Mouse (Mus musculus): ENCODE data around the gene Cyp2e1. TPM values are rescaled to one million over a fixed set of nuclear protein-coding genes. Genes with fewer than 3 reads are reported as not detected.

The Cyp2e1 gene
- polyA plus RNA-seq, 2 experiments: 0.07 to 0.17 TPM

GRCm38 (mm10) chr7:140821305-140821652, 57.7 kb downstream of the Cyp2e1 start:
- TF ChIP-seq CTCF (IDR thresholded peaks at IDR 0.05; ENCODE audit: low read depth) (no peak), EP300 (IDR thresholded peaks at IDR 0.05; ENCODE audit: low read depth) (no peak)
- no peaks in the 10 kb centered on the region for H3K9me3 ChIP-seq (ENCODE audit: control insufficient read depth, low read length)
- H3K36me3 ChIP-seq (replicated peaks; ENCODE audit: control insufficient read depth, insufficient read depth, low read depth): no peaks in the 10 kb centered on the region
- peak overlapping the region in 1 of 2 experiments; percentile 45; a peak in 2 of 4 replicates for H3K4me3 ChIP-seq (ENCODE audit: insufficient read depth in 1 of 2, low read depth in 2 of 2, low read length in 2 of 2)
- 61% methylated on average over 5 of the region's 5 CpGs for WGBS (ENCODE audit: insufficient replicate concordance)
- ATAC-seq (ENCODE audit: insufficient read depth): no peak
- H3K27ac ChIP-seq: no peak overlapping the region
- no peaks in the 10 kb centered on the region for H3K4me1 ChIP-seq (replicated peaks; ENCODE audit: control insufficient read depth in 2 of 2, insufficient read depth in 2 of 2, low read length in 1 of 2)
- no peak for DNase-seq (ENCODE audit: low read depth in 3 of 3, low spot score in 3 of 3)
- no peaks in the 10 kb centered on the region for H3K27me3 ChIP-seq (ENCODE audit: control insufficient read depth, insufficient read depth, low read length)
- peak overlapping the region; percentile 61 for H3K4me2 ChIP-seq (ENCODE audit: low read depth)
- H3K9ac ChIP-seq (replicated peaks): no peak overlapping the region

GRCm38 (mm10) chr7:140821653-140822329, 58.3 kb downstream of the Cyp2e1 start, which contains the start of gene Zfp941:
Gene Zfp941, minus strand, starts transcription at chr7:140822178.
- TF ChIP-seq CTCF (IDR thresholded peaks at IDR 0.05; ENCODE audit: low read depth) (no peak), EP300 (IDR thresholded peaks at IDR 0.05; ENCODE audit: low read depth) (no peak)
- no peaks in the 10 kb centered on the region for H3K9me3 ChIP-seq (ENCODE audit: control insufficient read depth, low read length)
- WGBS (ENCODE audit: insufficient replicate concordance): 4% methylated on average over 21 of the region's 21 CpGs
- H3K27me3 ChIP-seq (ENCODE audit: control insufficient read depth, insufficient read depth, low read length): no peaks in the 10 kb centered on the region
- H3K4me3 ChIP-seq (ENCODE audit: insufficient read depth in 1 of 2, low read depth in 2 of 2, low read length in 2 of 2): peak within 1 kb of the TSS; percentile 45 to 52
- ATAC-seq (ENCODE audit: insufficient read depth): peak; percentile 69
- no peak within 1 kb of the TSS for H3K9ac ChIP-seq (replicated peaks)
- H3K4me2 ChIP-seq (ENCODE audit: low read depth): peak within 1 kb of the TSS; percentile 61
- H3K4me1 ChIP-seq (replicated peaks; ENCODE audit: control insufficient read depth in 2 of 2, insufficient read depth in 2 of 2, low read length in 1 of 2): no peaks in the 10 kb centered on the region
- H3K36me3 ChIP-seq (replicated peaks; ENCODE audit: control insufficient read depth, insufficient read depth, low read depth): no peaks in the 10 kb centered on the region
- DNase-seq (ENCODE audit: low read depth in 3 of 3, low spot score in 3 of 3): peak; percentile 14 to 24 (median 15)
- H3K27ac ChIP-seq: no peak within 1 kb of the TSS

- Histone ChIP-seq H3K27ac (no peak overlapping the region), H3K9me3 (ENCODE audit: control insufficient read depth, low read length) (no peaks in the 10 kb centered on the region), H3K4me3 (ENCODE audit: insufficient read depth in 1 of 2, low read depth in 2 of 2, low read length in 2 of 2) (no peak overlapping the region), H3K36me3 (replicated peaks; ENCODE audit: control insufficient read depth, insufficient read depth, low read depth) (no peaks in the 10 kb centered on the region), H3K4me2 (ENCODE audit: low read depth) (no peak overlapping the region), H3K27me3 (ENCODE audit: control insufficient read depth, insufficient read depth, low read length) (no peaks in the 10 kb centered on the region), H3K9ac (replicated peaks) (no peak overlapping the region), H3K4me1 (replicated peaks; ENCODE audit: control insufficient read depth in 2 of 2, insufficient read depth in 2 of 2, low read length in 1 of 2) (no peaks in the 10 kb centered on the region)
- DNase-seq (ENCODE audit: low read depth in 3 of 3, low spot score in 3 of 3) (no peak), ATAC-seq (ENCODE audit: insufficient read depth) (no peak)
- TF ChIP-seq EP300 (IDR thresholded peaks at IDR 0.05; ENCODE audit: low read depth) (no peak), CTCF (IDR thresholded peaks at IDR 0.05; ENCODE audit: low read depth) (no peak)
- 72% methylated on average over 4 of the region's 4 CpGs for WGBS (ENCODE audit: insufficient replicate concordance)
Measured at GRCm38 (mm10) chr7:140822731-140823130, 59.2 kb downstream of the Cyp2e1 start.

Other genes starting within 250 kb of the Cyp2e1 start
- not detected in 2 replicates for gene Olfr538, start 195.9 kb upstream of the Cyp2e1 start, polyA plus RNA-seq (2012; rRNA removed)
- not detected in 2 replicates for gene Olfr538, start 195.9 kb upstream of the Cyp2e1 start, polyA plus RNA-seq (2014; fragmentation: Nextera tagmentation; extraction: Ambion mirVana)
- gene Olfr46, start 162.5 kb upstream of the Cyp2e1 start, polyA plus RNA-seq (2012; rRNA removed): not detected in 2 replicates
- not detected in 2 replicates for gene Olfr46, start 162.5 kb upstream of the Cyp2e1 start, polyA plus RNA-seq (2014; fragmentation: Nextera tagmentation; extraction: Ambion mirVana)
- gene Olfr61, start 134.8 kb upstream of the Cyp2e1 start, polyA plus RNA-seq (2012; rRNA removed): not detected in 2 replicates
- not detected in 2 replicates for gene Olfr61, start 134.8 kb upstream of the Cyp2e1 start, polyA plus RNA-seq (2014; fragmentation: Nextera tagmentation; extraction: Ambion mirVana)
- not detected in 2 replicates for gene Olfr53, start 117.3 kb upstream of the Cyp2e1 start, polyA plus RNA-seq (2012; rRNA removed)
- not detected in 2 replicates for gene Olfr53, start 117.3 kb upstream of the Cyp2e1 start, polyA plus RNA-seq (2014; fragmentation: Nextera tagmentation; extraction: Ambion mirVana)
- not detected in 2 replicates for gene Olfr539, start 103.8 kb upstream of the Cyp2e1 start, polyA plus RNA-seq (2012; rRNA removed)
- gene Olfr539, start 103.8 kb upstream of the Cyp2e1 start, polyA plus RNA-seq (2014; fragmentation: Nextera tagmentation; extraction: Ambion mirVana): not detected in 2 replicates
- not detected in 2 replicates for gene Olfr45, start 81.8 kb upstream of the Cyp2e1 start, polyA plus RNA-seq (2012; rRNA removed)
- not detected in 2 replicates for gene Olfr45, start 81.8 kb upstream of the Cyp2e1 start, polyA plus RNA-seq (2014; fragmentation: Nextera tagmentation; extraction: Ambion mirVana)
- gene Olfr541, start 66.5 kb upstream of the Cyp2e1 start, polyA plus RNA-seq (2012; rRNA removed): not detected in 2 replicates
- gene Olfr541, start 66.5 kb upstream of the Cyp2e1 start, polyA plus RNA-seq (2014; fragmentation: Nextera tagmentation; extraction: Ambion mirVana): not detected in 2 replicates
- gene Syce1, start 24.1 kb downstream of the Cyp2e1 start, polyA plus RNA-seq (2012; rRNA removed): 0.08 and 0.09 TPM in 2 replicates
- gene Syce1, start 24.1 kb downstream of the Cyp2e1 start, polyA plus RNA-seq (2014; fragmentation: Nextera tagmentation; extraction: Ambion mirVana): not detected in 2 replicates
- gene Zfp941, start 58.4 kb downstream of the Cyp2e1 start, polyA plus RNA-seq (2012; rRNA removed): 0.06 and 0.10 TPM in 2 replicates
- 0.10 and 0.25 TPM in 2 replicates for gene Zfp941, start 58.4 kb downstream of the Cyp2e1 start, polyA plus RNA-seq (2014; fragmentation: Nextera tagmentation; extraction: Ambion mirVana)
- gene Urah, start 71.3 kb downstream of the Cyp2e1 start, polyA plus RNA-seq (2012; rRNA removed): 8.3 and 9.1 TPM in 2 replicates
- 19.3 and 22.8 TPM in 2 replicates for gene Urah, start 71.3 kb downstream of the Cyp2e1 start, polyA plus RNA-seq (2014; fragmentation: Nextera tagmentation; extraction: Ambion mirVana)
- not detected in 2 replicates for gene Scgb1c1, start 81.8 kb downstream of the Cyp2e1 start, polyA plus RNA-seq (2012; rRNA removed)
- not detected in 2 replicates for gene Scgb1c1, start 81.8 kb downstream of the Cyp2e1 start, polyA plus RNA-seq (2014; fragmentation: Nextera tagmentation; extraction: Ambion mirVana)
- gene Odf3, start 84.1 kb downstream of the Cyp2e1 start, polyA plus RNA-seq (2012; rRNA removed): not detected in 2 replicates
- not detected in 2 replicates for gene Odf3, start 84.1 kb downstream of the Cyp2e1 start, polyA plus RNA-seq (2014; fragmentation: Nextera tagmentation; extraction: Ambion mirVana)
- gene Gm45785, start 92.6 kb downstream of the Cyp2e1 start, polyA plus RNA-seq (2012; rRNA removed): not detected in 2 replicates
- not detected in 2 replicates for gene Gm45785, start 92.6 kb downstream of the Cyp2e1 start, polyA plus RNA-seq (2014; fragmentation: Nextera tagmentation; extraction: Ambion mirVana)
- gene Ric8a, start 93.2 kb downstream of the Cyp2e1 start, polyA plus RNA-seq (2012; rRNA removed): 14.4 and 17.9 TPM in 2 replicates
- 19.1 and 19.7 TPM in 2 replicates for gene Ric8a, start 93.2 kb downstream of the Cyp2e1 start, polyA plus RNA-seq (2014; fragmentation: Nextera tagmentation; extraction: Ambion mirVana)
- gene Bet1l, start 93.8 kb downstream of the Cyp2e1 start, polyA plus RNA-seq (2012; rRNA removed): 8.3 and 11.6 TPM in 2 replicates
- gene Bet1l, start 93.8 kb downstream of the Cyp2e1 start, polyA plus RNA-seq (2014; fragmentation: Nextera tagmentation; extraction: Ambion mirVana): 20.6 and 21.1 TPM in 2 replicates
- gene Psmd13, start 118.2 kb downstream of the Cyp2e1 start, polyA plus RNA-seq (2012; rRNA removed): 39.8 and 50.8 TPM in 2 replicates
- gene Psmd13, start 118.2 kb downstream of the Cyp2e1 start, polyA plus RNA-seq (2014; fragmentation: Nextera tagmentation; extraction: Ambion mirVana): 90.5 and 92.6 TPM in 2 replicates
- gene Sirt3, start 118.6 kb downstream of the Cyp2e1 start, polyA plus RNA-seq (2012; rRNA removed): 13.7 and 14.0 TPM in 2 replicates
- 14.4 and 14.7 TPM in 2 replicates for gene Sirt3, start 118.6 kb downstream of the Cyp2e1 start, polyA plus RNA-seq (2014; fragmentation: Nextera tagmentation; extraction: Ambion mirVana)
- not detected in 2 replicates for gene Cox8b, start 136.7 kb downstream of the Cyp2e1 start, polyA plus RNA-seq (2012; rRNA removed)
- gene Cox8b, start 136.7 kb downstream of the Cyp2e1 start, polyA plus RNA-seq (2014; fragmentation: Nextera tagmentation; extraction: Ambion mirVana): not detected in 2 replicates
- 6.3 and 6.5 TPM in 2 replicates for gene Nlrp6, start 157.2 kb downstream of the Cyp2e1 start, polyA plus RNA-seq (2012; rRNA removed)
- 2.6 and 3.2 TPM in 2 replicates for gene Nlrp6, start 157.2 kb downstream of the Cyp2e1 start, polyA plus RNA-seq (2014; fragmentation: Nextera tagmentation; extraction: Ambion mirVana)
- gene Pgghg, start 177.7 kb downstream of the Cyp2e1 start, polyA plus RNA-seq (2012; rRNA removed): 7.2 TPM in 2 replicates
- gene Pgghg, start 177.7 kb downstream of the Cyp2e1 start, polyA plus RNA-seq (2014; fragmentation: Nextera tagmentation; extraction: Ambion mirVana): 4.5 and 4.9 TPM in 2 replicates
- 0.17 and 0.33 TPM in 2 replicates for gene Ifitm5, start 186.6 kb downstream of the Cyp2e1 start, polyA plus RNA-seq (2012; rRNA removed)
- gene Ifitm5, start 186.6 kb downstream of the Cyp2e1 start, polyA plus RNA-seq (2014; fragmentation: Nextera tagmentation; extraction: Ambion mirVana): 0.30 and 0.32 TPM in 2 replicates
- gene Gm45717, start 192.2 kb downstream of the Cyp2e1 start, polyA plus RNA-seq (2012; rRNA removed): not detected in 2 replicates
- gene Gm45717, start 192.2 kb downstream of the Cyp2e1 start, polyA plus RNA-seq (2014; fragmentation: Nextera tagmentation; extraction: Ambion mirVana): not detected in 2 replicates
- 217 and 258 TPM in 2 replicates for gene Ifitm2, start 192.2 kb downstream of the Cyp2e1 start, polyA plus RNA-seq (2012; rRNA removed)
- 405 and 432 TPM in 2 replicates for gene Ifitm2, start 192.2 kb downstream of the Cyp2e1 start, polyA plus RNA-seq (2014; fragmentation: Nextera tagmentation; extraction: Ambion mirVana)
- 34.2 and 35.7 TPM in 2 replicates for gene Ifitm1, start 203.5 kb downstream of the Cyp2e1 start, polyA plus RNA-seq (2012; rRNA removed)
- 20.2 and 30.9 TPM in 2 replicates for gene Ifitm1, start 203.5 kb downstream of the Cyp2e1 start, polyA plus RNA-seq (2014; fragmentation: Nextera tagmentation; extraction: Ambion mirVana)
- 27.8 and 30.8 TPM in 2 replicates for gene Ifitm3, start 247.0 kb downstream of the Cyp2e1 start, polyA plus RNA-seq (2012; rRNA removed)
- gene Ifitm3, start 247.0 kb downstream of the Cyp2e1 start, polyA plus RNA-seq (2014; fragmentation: Nextera tagmentation; extraction: Ambion mirVana): 61.5 and 73.5 TPM in 2 replicates

Measured in liver, embryonic 14.5 days (tissue).